Mouse (Mus musculus) cerebellum, adult 2 months (tissue): ENCODE measurements around the gene Tamm41. TPM values are rescaled to one million over a fixed set of nuclear protein-coding genes. Genes with fewer than 3 reads are reported as not detected.

ENCODE experiments used
- DNase-seq, 2 experiments: peaks; one replicate each; pipeline ENCODE4 v3.0.0; 2021
- H3K27ac ChIP-seq: fragments of 200-500 bp; 2 replicates; pipeline ENCODE4 v1.5.1; 2012; ENCODE audit warnings: low read length, control low read depth, inconsistent platforms; ENCODE audit not compliant: insufficient read depth
- H3K27me3 ChIP-seq: fragments of 200-500 bp; 2 replicates; pipeline ENCODE4 v1.6.1; 2012; ENCODE audit warnings: inconsistent platforms, mild to moderate bottlenecking, low read length, moderate library complexity; ENCODE audit not compliant: control insufficient read depth, insufficient read depth
- H3K4me1 ChIP-seq: fragments of 200-500 bp; 2 replicates; pipeline ENCODE4 v1.6.1; 2011; ENCODE audit warnings: low read length; ENCODE audit not compliant: control insufficient read depth, insufficient read depth
- H3K4me3 ChIP-seq: fragments of 200-500 bp; replicated peaks from 2 replicates; pipeline ENCODE3; 2011; ENCODE audit warnings: mild to moderate bottlenecking, low read depth, low read length, control low read depth; ENCODE audit not compliant: insufficient read depth
- CTCF ChIP-seq: fragments of 200-500 bp; IDR thresholded peaks from 2 replicates; pipeline ENCODE4 v1.5.1; 2011; ENCODE audit warnings: low read depth, mild to moderate bottlenecking, control low read depth, low read length, moderate library complexity, borderline replicate concordance; ENCODE audit not compliant: insufficient read depth
- POLR2A ChIP-seq: fragments of 200-500 bp; IDR thresholded peaks from 2 replicates; pipeline ENCODE4 v1.6.1; 2011; ENCODE audit warnings: low read length, control low read depth, borderline replicate concordance; ENCODE audit not compliant: insufficient read depth
- WGBS: fragments of 180-500 bp; shearing (Covaris S2); methylation state at CpG from one replicate; pipeline ENCODE4 v1.1.7; 2018; 5-methylcytosine and 5-hydroxymethylcytosine counted together
- polyA plus RNA-seq: library from polyadenylated mRNA; depleted of rRNA; stranded (reverse); fragments of >200 nt; gene quantifications from 2 replicates; pipeline ENCODE4 v1.2.3, GENCODE M21; 2012

The Tamm41 gene
- polyA plus RNA-seq, 1 experiment, result 32.4 TPM

- H3K27ac ChIP-seq, result no peak overlapping the region
- H3K4me3 ChIP-seq, result no peak overlapping the region
- peaks cover 6% of the 10 kb centered on the region for H3K4me1 ChIP-seq
- 39% methylated on average over 5 of the region's 5 CpGs for WGBS
- H3K27me3 ChIP-seq, result no peaks in the 10 kb centered on the region
- no peak for DNase-seq
- TF ChIP-seq POLR2A (no peak), CTCF (no peak)
Observed at GRCm38 (mm10) chr6:115059227-115059626, 21.6 kb upstream of the Tamm41 start.

- no peak overlapping the region for H3K27ac ChIP-seq
- WGBS, result 44% methylated on average over 2 of the region's 2 CpGs
Observed at GRCm38 (mm10) chr6:115056699-115057098, 19.0 kb upstream of the Tamm41 start.

GRCm38 (mm10) chr6:115055440-115055839, 17.8 kb upstream of the Tamm41 start:
- Histone ChIP-seq H3K27me3 (no peaks in the 10 kb centered on the region), H3K4me1 (peaks cover 6% of the 10 kb centered on the region), H3K27ac (no peak overlapping the region), H3K4me3 (no peak overlapping the region)
- TF ChIP-seq POLR2A, result no peak
- TF ChIP-seq CTCF, result no peak
- DNase-seq, result peak in 1 of 2 experiments; percentile 44
- 38% methylated on average over 4 of the region's 4 CpGs for WGBS

More at GRCm38 (mm10) chr6:115056699-115057098, 19.0 kb upstream of the Tamm41 start:
- Histone ChIP-seq H3K4me1 (peaks cover 6% of the 10 kb centered on the region), H3K4me3 (no peak overlapping the region), H3K27me3 (no peaks in the 10 kb centered on the region)
- no peak for DNase-seq
- no peak for TF ChIP-seq CTCF
- no peak for TF ChIP-seq POLR2A

- H3K27me3 ChIP-seq, result no peaks in the 10 kb centered on the region
- TF ChIP-seq POLR2A, result no peak
- no peak for TF ChIP-seq CTCF
- no peak overlapping the region for H3K4me3 ChIP-seq
- no peak overlapping the region for H3K27ac ChIP-seq
- WGBS, result 73% methylated on average over 6 of the region's 6 CpGs
- DNase-seq, result no peak
- peaks cover 6% of the 10 kb centered on the region for H3K4me1 ChIP-seq
Observed at GRCm38 (mm10) chr6:115051586-115052197, 14.0 kb upstream of the Tamm41 start.

GRCm38 (mm10) chr6:115049015-115049414, 11.3 kb upstream of the Tamm41 start:
- Histone ChIP-seq H3K4me1 (no peaks in the 10 kb centered on the region), H3K27ac (no peak overlapping the region), H3K27me3 (no peaks in the 10 kb centered on the region), H3K4me3 (peak overlapping the region; percentile 33)
- TF ChIP-seq POLR2A, result no peak
- peak; percentile 91 for TF ChIP-seq CTCF
- peak; percentile 57 to 74 for DNase-seq
- 10% methylated on average over 4 of the region's 4 CpGs for WGBS

GRCm38 (mm10) chr6:115047816-115048215, 10.1 kb upstream of the Tamm41 start:
- 55% methylated on average over 2 of the region's 2 CpGs for WGBS
- H3K27me3 ChIP-seq, result no peaks in the 10 kb centered on the region
- H3K4me3 ChIP-seq, result no peak overlapping the region
- TF ChIP-seq CTCF, result no peak
- no peak for TF ChIP-seq POLR2A
- H3K4me1 ChIP-seq, result no peaks in the 10 kb centered on the region
- no peak for DNase-seq
- H3K27ac ChIP-seq, result no peak overlapping the region

GRCm38 (mm10) chr6:115046064-115046463, 8.4 kb upstream of the Tamm41 start:
- Histone ChIP-seq H3K4me1 (no peaks in the 10 kb centered on the region), H3K27me3 (no peaks in the 10 kb centered on the region), H3K27ac (no peak overlapping the region), H3K4me3 (no peak overlapping the region)
- TF ChIP-seq CTCF (no peak), POLR2A (no peak)
- DNase-seq, result no peak
- WGBS, result 90% methylated on average over 1 of the region's 1 CpGs

- H3K27ac ChIP-seq, result no peak overlapping the region
- H3K4me3 ChIP-seq, result no peak overlapping the region
- peak in 1 of 2 experiments; percentile 21 for DNase-seq
- no peaks in the 10 kb centered on the region for H3K4me1 ChIP-seq
- WGBS, result 31% methylated on average over 1 of the region's 1 CpGs
- peak; percentile 54; the same call in 1 of the 2 replicates for TF ChIP-seq CTCF
- no peak for TF ChIP-seq POLR2A
- no peaks in the 10 kb centered on the region for H3K27me3 ChIP-seq
Observed at GRCm38 (mm10) chr6:115044709-115045108, 7.0 kb upstream of the Tamm41 start.
